Comparison of ENCODE assay signal across 32 mouse cellular contexts in genomic region chr9:40522156-40522555, GRCm38 (mm10). TPM values are rescaled to one million over a fixed set of nuclear protein-coding genes. Genes with fewer than 3 reads are reported as not detected.
DNase-seq lines count a peak whose midpoint lies in the region; ATAC-seq lines count a peak whose summit lies in the region.
"Had no signal": no experiment of that assay in that cellular context is flagged by ENCODE, and none has a peak within 500 bp of the region (broad histone marks: within the 10 kb centered on the region; RNA-seq: fewer than 3 reads in every experiment).

No protein-coding gene starts in this region.

- no peak overlapping the region for H3K9ac ChIP-seq in heart, embryonic 12.5 days
- H3K9ac ChIP-seq in midbrain, embryonic 16.5 days (ENCODE audit: low read depth, low read length): no peak overlapping the region
- H3K9ac ChIP-seq: embryonic facial prominence, embryonic 15.5 days; forebrain, embryonic 12.5 days; forebrain, postnatal 0 days; hindbrain, embryonic 13.5 days; liver, embryonic 14.5 days; lung, embryonic 14.5 days; neural tube, embryonic 12.5 days had no signal

- H3K4me2 ChIP-seq in heart, embryonic 12.5 days: no peak overlapping the region
- no peak overlapping the region for H3K4me2 ChIP-seq in midbrain, embryonic 16.5 days (ENCODE audit: low read length)
- H3K4me2 ChIP-seq: embryonic facial prominence, embryonic 15.5 days; forebrain, embryonic 12.5 days; heart, embryonic 11.5 days; hindbrain, embryonic 13.5 days; lung, embryonic 14.5 days; midbrain, embryonic 11.5 days; neural tube, embryonic 12.5 days had no signal

- peak; percentile 77 for DNase-seq in heart, adult 11 months
- DNase-seq in right cerebral cortex, adult 18-20 months: peak; percentile 83
- DNase-seq in right cerebral cortex, postnatal 4 days: no peak
- peak; percentile 47 to 87 for DNase-seq in left cerebral cortex, postnatal 25 days (ENCODE audit: low spot score in 2 of 2)
- peak; percentile 81 for DNase-seq in telencephalon, adult 2 months (ENCODE audit: low read depth, low spot score)
- DNase-seq: adrenal gland, postnatal 25 days; cerebellum, adult 18-20 months; cerebellum, postnatal 14 days; forebrain, postnatal 0 days; gastrocnemius, postnatal 10 days; heart, postnatal 4 days; kidney, adult 9 months; kidney, postnatal 10 days; liver; lung, embryonic 14.5 days; lung, postnatal 14 days; thymus, adult 2 months; thymus, postnatal 36 days had no signal

- WGBS in heart, embryonic 12.5 days: 60% methylated on average over 7 of the region's 7 CpGs
- WGBS in midbrain, embryonic 16.5 days: 81% methylated on average over 7 of the region's 7 CpGs

- no peak overlapping the region for H3K4me3 ChIP-seq in heart, embryonic 12.5 days
- no peak overlapping the region for H3K4me3 ChIP-seq in midbrain, embryonic 16.5 days (ENCODE audit: low read depth, low read length)
- H3K4me3 ChIP-seq: embryonic facial prominence, embryonic 10.5 days; embryonic facial prominence, embryonic 15.5 days; forebrain, embryonic 12.5 days; hindbrain, embryonic 13.5 days; myocyte; neural tube, embryonic 12.5 days had no signal

- H3K27me3 ChIP-seq in heart, embryonic 12.5 days (replicated peaks): no peaks in the 10 kb centered on the region
- H3K27me3 ChIP-seq in midbrain, embryonic 16.5 days (ENCODE audit: control insufficient read depth, insufficient read depth, low read depth, low read length): no peaks in the 10 kb centered on the region
- H3K27me3 ChIP-seq: embryonic facial prominence, embryonic 15.5 days; forebrain, embryonic 12.5 days; hindbrain, embryonic 13.5 days; neural tube, embryonic 12.5 days had no signal

- H3K27ac ChIP-seq in heart, embryonic 12.5 days (ENCODE audit: poor library complexity, severe bottlenecking): no peak overlapping the region
- no peak overlapping the region for H3K27ac ChIP-seq in midbrain, embryonic 16.5 days (ENCODE audit: low read length)
- H3K27ac ChIP-seq: embryonic facial prominence, embryonic 10.5 days; embryonic facial prominence, embryonic 15.5 days; forebrain, embryonic 12.5 days; hindbrain, embryonic 13.5 days; liver, embryonic 14.5 days; neural tube, embryonic 12.5 days; stomach, postnatal 0 days had no signal

- H3K9me3 ChIP-seq in heart, embryonic 12.5 days (replicated peaks): no peaks in the 10 kb centered on the region
- H3K9me3 ChIP-seq in midbrain, embryonic 16.5 days (replicated peaks; ENCODE audit: control insufficient read depth, low read length, poor library complexity, severe bottlenecking): no peaks in the 10 kb centered on the region
- H3K9me3 ChIP-seq: embryonic facial prominence, embryonic 10.5 days; embryonic facial prominence, embryonic 15.5 days; forebrain, embryonic 12.5 days; hindbrain, embryonic 13.5 days; neural tube, embryonic 12.5 days had no signal

- H3K4me1 ChIP-seq in heart, embryonic 12.5 days (replicated peaks): peaks cover 12% of the 10 kb centered on the region
- peaks cover 3% of the 10 kb centered on the region; the same call in 1 of the 2 replicates for H3K4me1 ChIP-seq in midbrain, embryonic 16.5 days (ENCODE audit: control insufficient read depth, insufficient read depth, low read length)
- H3K4me1 ChIP-seq: embryonic facial prominence, embryonic 15.5 days; forebrain, embryonic 12.5 days; neural tube, embryonic 12.5 days had no signal

- intact Hi-C loops in left cerebral cortex, postnatal 25 days (cut with DNase I): no loop called here

- ATAC-seq in heart, embryonic 12.5 days (ENCODE audit: insufficient number of reproducible peaks, low FRiP score): no peak
- ATAC-seq in midbrain, embryonic 16.5 days: no peak
- ATAC-seq: CD4-positive, CD25-positive, alpha-beta regulatory T cell, adult 4 months; forebrain, postnatal 0 days; intestine, embryonic 16.5 days had no signal

- no peaks in the 10 kb centered on the region for H3K36me3 ChIP-seq in heart, embryonic 12.5 days
- H3K36me3 ChIP-seq in midbrain, embryonic 16.5 days (ENCODE audit: control insufficient read depth, insufficient read depth, low read length): no peaks in the 10 kb centered on the region
- H3K36me3 ChIP-seq: embryonic facial prominence, embryonic 10.5 days; embryonic facial prominence, embryonic 15.5 days; forebrain, embryonic 12.5 days; hindbrain, embryonic 13.5 days; neural tube, embryonic 12.5 days had no signal

RNA-seq across cellular contexts. Expression of gene Gramd1b, which starts 9.0 kb away (rescaled TPM):
- 7.9 and 10.5 TPM in 2 replicates for polyA plus RNA-seq in heart, embryonic 12.5 days (2016; fragmentation: Nextera tagmentation; extraction: Ambion mirVana)
- 100 to 1,000 TPM; 161 to 183 TPM for total RNA-seq in left cerebral cortex, postnatal 25 days (2021)
- polyA plus RNA-seq in midbrain, embryonic 16.5 days (2015; fragmentation: Nextera tagmentation; extraction: Ambion mirVana): 16.7 and 20.3 TPM in 2 replicates
